Mouse (Mus musculus): ENCODE data around the gene Rhbdf1. TPM values are rescaled to one million over a fixed set of nuclear protein-coding genes. Genes with fewer than 3 reads are reported as not detected.

Gene Rhbdf1
- polyA plus RNA-seq, 1 experiment: 44.9 TPM

- WGBS: 93% methylated on average over 4 of the region's 4 CpGs
- no peak for DNase-seq
- H3K36me3 ChIP-seq (ENCODE audit: control insufficient read depth, insufficient read depth, low read length): no peaks in the 10 kb centered on the region
- H3K27me3 ChIP-seq (ENCODE audit: control insufficient read depth, insufficient read depth, low read length): no peaks in the 10 kb centered on the region
- H3K4me3 ChIP-seq (ENCODE audit: control insufficient read depth, insufficient read depth, low read length): no peak overlapping the region
- no peak for TF ChIP-seq CTCF (IDR thresholded peaks at IDR 0.05; ENCODE audit: borderline replicate concordance, control insufficient read depth, extremely low read depth, insufficient read depth, low read length, poor library complexity)
- TF ChIP-seq POLR2A (IDR thresholded peaks at IDR 0.05; ENCODE audit: control insufficient read depth, extremely low read depth, insufficient read depth, low read length, poor library complexity): no peak
- no peak overlapping the region for H3K27ac ChIP-seq (ENCODE audit: control insufficient read depth, insufficient read depth, low read length)
- H3K4me1 ChIP-seq (replicated peaks; ENCODE audit: control insufficient read depth, insufficient read depth, low read length): no peaks in the 10 kb centered on the region
Measured at GRCm38 (mm10) chr11:32181246-32181645, 40.9 kb downstream of the Rhbdf1 start.

DNA sequence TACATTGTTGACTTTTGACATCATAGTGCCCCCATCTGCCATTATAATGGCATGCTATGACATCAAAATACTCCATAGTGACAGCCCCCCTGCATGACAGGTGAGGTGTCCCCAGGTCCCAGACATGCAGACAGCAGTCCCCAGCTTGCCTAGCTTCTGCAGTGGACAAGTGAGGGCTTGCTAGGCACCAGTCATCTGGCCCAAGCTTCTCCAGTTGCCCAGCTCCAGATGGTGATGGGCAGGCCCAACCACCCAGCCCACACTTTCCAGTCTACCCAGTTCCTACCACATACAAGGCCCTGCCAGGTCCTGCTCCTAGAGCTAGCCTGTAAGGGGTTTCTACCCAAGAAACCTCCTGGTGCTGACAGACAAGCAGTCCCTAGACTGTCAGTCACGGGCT lies 43.6 kb downstream of the Rhbdf1 start:
- H3K27ac ChIP-seq (ENCODE audit: control insufficient read depth, insufficient read depth, low read length): no peak overlapping the region
- DNase-seq: no peak
- H3K4me3 ChIP-seq (ENCODE audit: control insufficient read depth, insufficient read depth, low read length): no peak overlapping the region
- no peaks in the 10 kb centered on the region for H3K4me1 ChIP-seq (replicated peaks; ENCODE audit: control insufficient read depth, insufficient read depth, low read length)
- no peaks in the 10 kb centered on the region for H3K27me3 ChIP-seq (ENCODE audit: control insufficient read depth, insufficient read depth, low read length)
- H3K36me3 ChIP-seq (ENCODE audit: control insufficient read depth, insufficient read depth, low read length): no peaks in the 10 kb centered on the region
- WGBS: 100% methylated on average over 1 of the region's 1 CpGs
- no peak for TF ChIP-seq CTCF (IDR thresholded peaks at IDR 0.05; ENCODE audit: borderline replicate concordance, control insufficient read depth, extremely low read depth, insufficient read depth, low read length, poor library complexity)
- no peak for TF ChIP-seq POLR2A (IDR thresholded peaks at IDR 0.05; ENCODE audit: control insufficient read depth, extremely low read depth, insufficient read depth, low read length, poor library complexity)

- Histone ChIP-seq H3K36me3 (ENCODE audit: control insufficient read depth, insufficient read depth, low read length) (no peaks in the 10 kb centered on the region), H3K4me3 (ENCODE audit: control insufficient read depth, insufficient read depth, low read length) (no peak overlapping the region), H3K27me3 (ENCODE audit: control insufficient read depth, insufficient read depth, low read length) (no peaks in the 10 kb centered on the region), H3K4me1 (replicated peaks; ENCODE audit: control insufficient read depth, insufficient read depth, low read length) (peaks cover 8% of the 10 kb centered on the region), H3K27ac (ENCODE audit: control insufficient read depth, insufficient read depth, low read length) (no peak overlapping the region)
- TF ChIP-seq CTCF (IDR thresholded peaks at IDR 0.05; ENCODE audit: borderline replicate concordance, control insufficient read depth, extremely low read depth, insufficient read depth, low read length, poor library complexity): no peak
- no peak for DNase-seq
- 91% methylated on average over 4 of the region's 4 CpGs for WGBS
Measured at GRCm38 (mm10) chr11:32166683-32167082, 55.4 kb downstream of the Rhbdf1 start.

GRCm38 (mm10) chr11:32161922-32162804 lies 59.9 kb downstream of the Rhbdf1 start:
- Histone ChIP-seq H3K4me1 (replicated peaks; ENCODE audit: control insufficient read depth, insufficient read depth, low read length) (peaks cover 10% of the 10 kb centered on the region), H3K27ac (ENCODE audit: control insufficient read depth, insufficient read depth, low read length) (no peak overlapping the region), H3K27me3 (ENCODE audit: control insufficient read depth, insufficient read depth, low read length) (no peaks in the 10 kb centered on the region), H3K4me3 (ENCODE audit: control insufficient read depth, insufficient read depth, low read length) (0 out of 2 replicates have a peak overlapping the region, but pooled peaks have one; percentile 12), H3K36me3 (ENCODE audit: control insufficient read depth, insufficient read depth, low read length) (no peaks in the 10 kb centered on the region)
- peak; percentile 93 for DNase-seq
- 17% methylated on average over 28 of the region's 28 CpGs for WGBS
- TF ChIP-seq CTCF (IDR thresholded peaks at IDR 0.05; ENCODE audit: borderline replicate concordance, control insufficient read depth, extremely low read depth, insufficient read depth, low read length, poor library complexity): peak; percentile 97
- TF ChIP-seq POLR2A (IDR thresholded peaks at IDR 0.05; ENCODE audit: control insufficient read depth, extremely low read depth, insufficient read depth, low read length, poor library complexity): no peak

DNA sequence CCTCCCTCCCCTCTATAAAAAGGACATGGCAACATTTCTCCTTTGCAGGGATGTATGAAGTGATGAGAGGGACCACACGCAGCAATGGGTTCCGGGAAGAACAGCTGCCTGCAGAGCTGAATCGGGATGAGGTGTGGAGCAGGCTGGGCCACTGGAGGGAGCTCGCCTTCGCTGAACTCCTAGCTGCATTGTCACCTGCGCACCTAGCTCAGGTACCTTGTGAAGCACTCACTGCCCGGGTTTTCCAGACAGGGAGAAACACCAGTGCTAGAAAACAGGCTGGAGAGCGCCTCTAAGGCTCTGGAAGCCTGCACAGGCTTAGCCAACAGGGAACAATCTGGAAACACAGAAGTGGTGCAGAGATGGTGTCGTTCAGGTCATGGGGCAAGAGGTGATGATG lies 60.6 kb downstream of the Rhbdf1 start:
- Histone ChIP-seq H3K4me3 (ENCODE audit: control insufficient read depth, insufficient read depth, low read length) (no peak overlapping the region), H3K27ac (ENCODE audit: control insufficient read depth, insufficient read depth, low read length) (no peak overlapping the region), H3K36me3 (ENCODE audit: control insufficient read depth, insufficient read depth, low read length) (no peaks in the 10 kb centered on the region), H3K4me1 (replicated peaks; ENCODE audit: control insufficient read depth, insufficient read depth, low read length) (peaks cover 10% of the 10 kb centered on the region), H3K27me3 (ENCODE audit: control insufficient read depth, insufficient read depth, low read length) (no peaks in the 10 kb centered on the region)
- peak; percentile 11 for DNase-seq
- no peak for TF ChIP-seq POLR2A (IDR thresholded peaks at IDR 0.05; ENCODE audit: control insufficient read depth, extremely low read depth, insufficient read depth, low read length, poor library complexity)
- no peak for TF ChIP-seq CTCF (IDR thresholded peaks at IDR 0.05; ENCODE audit: borderline replicate concordance, control insufficient read depth, extremely low read depth, insufficient read depth, low read length, poor library complexity)
- WGBS: 56% methylated on average over 9 of the region's 9 CpGs

- H3K4me3 ChIP-seq (ENCODE audit: control insufficient read depth, insufficient read depth, low read length): no peak overlapping the region
- no peak for DNase-seq
- 92% methylated on average over 7 of the region's 7 CpGs for WGBS
- TF ChIP-seq CTCF (IDR thresholded peaks at IDR 0.05; ENCODE audit: borderline replicate concordance, control insufficient read depth, extremely low read depth, insufficient read depth, low read length, poor library complexity): no peak
- TF ChIP-seq POLR2A (IDR thresholded peaks at IDR 0.05; ENCODE audit: control insufficient read depth, extremely low read depth, insufficient read depth, low read length, poor library complexity): no peak
- H3K27me3 ChIP-seq (ENCODE audit: control insufficient read depth, insufficient read depth, low read length): no peaks in the 10 kb centered on the region
- H3K36me3 ChIP-seq (ENCODE audit: control insufficient read depth, insufficient read depth, low read length): no peaks in the 10 kb centered on the region
- H3K27ac ChIP-seq (ENCODE audit: control insufficient read depth, insufficient read depth, low read length): no peak overlapping the region
- H3K4me1 ChIP-seq (replicated peaks; ENCODE audit: control insufficient read depth, insufficient read depth, low read length): peaks cover 10% of the 10 kb centered on the region
Measured at GRCm38 (mm10) chr11:32160341-32160740, 61.8 kb downstream of the Rhbdf1 start.

Other genes with a start within 250 kb of the Rhbdf1 start
- gene Nsg2, start 221.8 kb downstream of the Rhbdf1 start, polyA plus RNA-seq (2012; rRNA removed): 299 and 344 TPM in 2 replicates
- gene Il9r, start 22.0 kb downstream of the Rhbdf1 start, polyA plus RNA-seq (2012; rRNA removed): 16.4 and 19.9 TPM in 2 replicates
- 56.3 and 66.1 TPM in 2 replicates for gene Snrnp25, start 16.9 kb downstream of the Rhbdf1 start, polyA plus RNA-seq (2012; rRNA removed)
- 21.0 and 25.5 TPM in 2 replicates for gene Mpg, start 4.2 kb upstream of the Rhbdf1 start, polyA plus RNA-seq (2012; rRNA removed)
- 107 and 118 TPM in 2 replicates for gene Nprl3, start 45.4 kb upstream of the Rhbdf1 start, polyA plus RNA-seq (2012; rRNA removed)
- 1.3 and 1.9 TPM in 2 replicates for gene Hba-x, start 54.1 kb upstream of the Rhbdf1 start, polyA plus RNA-seq (2012; rRNA removed)
- 1,371 and 1,698 TPM in 2 replicates for gene Hba-a1, start 61.2 kb upstream of the Rhbdf1 start, polyA plus RNA-seq (2012; rRNA removed)
- gene Hbq1b, start 64.7 kb upstream of the Rhbdf1 start, polyA plus RNA-seq (2012; rRNA removed): 0.23 TPM in 1 of 2 replicates, not detected in the other
- gene Hba-a2, start 74.2 kb upstream of the Rhbdf1 start, polyA plus RNA-seq (2012; rRNA removed): 2,237 and 2,638 TPM in 2 replicates
- 0.27 TPM in 1 of 2 replicates, not detected in the other for gene Hbq1a, start 77.8 kb upstream of the Rhbdf1 start, polyA plus RNA-seq (2012; rRNA removed)
- gene Sh3pxd2b, start 125.5 kb upstream of the Rhbdf1 start, polyA plus RNA-seq (2012; rRNA removed): 6.8 and 7.5 TPM in 2 replicates
- 8.7 and 9.1 TPM in 2 replicates for gene Ubtd2, start 233.1 kb upstream of the Rhbdf1 start, polyA plus RNA-seq (2012; rRNA removed)

All from thymus, adult 2 months (tissue).